Mouse (Mus musculus) cerebellum, adult 2 months (tissue): ENCODE results near the gene Evx2. TPM values are rescaled to one million over a fixed set of nuclear protein-coding genes. Genes with fewer than 3 reads are reported as not detected.

Source experiments
- DNase-seq, 2 experiments: peaks; one replicate each; pipeline ENCODE4 v3.0.0; 2021
- H3K27ac ChIP-seq: fragments of 200-500 bp; 2 replicates; pipeline ENCODE4 v1.5.1; 2012; ENCODE audit warnings: low read length, control low read depth, inconsistent platforms; ENCODE audit not compliant: insufficient read depth
- H3K27me3 ChIP-seq: fragments of 200-500 bp; 2 replicates; pipeline ENCODE4 v1.6.1; 2012; ENCODE audit warnings: inconsistent platforms, mild to moderate bottlenecking, low read length, moderate library complexity; ENCODE audit not compliant: control insufficient read depth, insufficient read depth
- H3K4me1 ChIP-seq: fragments of 200-500 bp; 2 replicates; pipeline ENCODE4 v1.6.1; 2011; ENCODE audit warnings: low read length; ENCODE audit not compliant: control insufficient read depth, insufficient read depth
- H3K4me3 ChIP-seq: fragments of 200-500 bp; replicated peaks from 2 replicates; pipeline ENCODE3; 2011; ENCODE audit warnings: mild to moderate bottlenecking, low read depth, low read length, control low read depth; ENCODE audit not compliant: insufficient read depth
- CTCF ChIP-seq: fragments of 200-500 bp; IDR thresholded peaks from 2 replicates; pipeline ENCODE4 v1.5.1; 2011; ENCODE audit warnings: low read depth, mild to moderate bottlenecking, control low read depth, low read length, moderate library complexity, borderline replicate concordance; ENCODE audit not compliant: insufficient read depth
- POLR2A ChIP-seq: fragments of 200-500 bp; IDR thresholded peaks from 2 replicates; pipeline ENCODE4 v1.6.1; 2011; ENCODE audit warnings: low read length, control low read depth, borderline replicate concordance; ENCODE audit not compliant: insufficient read depth
- WGBS: fragments of 180-500 bp; shearing (Covaris S2); methylation state at CpG from one replicate; pipeline ENCODE4 v1.1.7; 2018; 5-methylcytosine and 5-hydroxymethylcytosine counted together
- polyA plus RNA-seq: library from polyadenylated mRNA; depleted of rRNA; stranded (reverse); fragments of >200 nt; gene quantifications from 2 replicates; pipeline ENCODE4 v1.2.3, GENCODE M21; 2012; rRNA removed

Gene Evx2
- polyA plus RNA-seq, 1 experiment: 0.64 TPM

DNA sequence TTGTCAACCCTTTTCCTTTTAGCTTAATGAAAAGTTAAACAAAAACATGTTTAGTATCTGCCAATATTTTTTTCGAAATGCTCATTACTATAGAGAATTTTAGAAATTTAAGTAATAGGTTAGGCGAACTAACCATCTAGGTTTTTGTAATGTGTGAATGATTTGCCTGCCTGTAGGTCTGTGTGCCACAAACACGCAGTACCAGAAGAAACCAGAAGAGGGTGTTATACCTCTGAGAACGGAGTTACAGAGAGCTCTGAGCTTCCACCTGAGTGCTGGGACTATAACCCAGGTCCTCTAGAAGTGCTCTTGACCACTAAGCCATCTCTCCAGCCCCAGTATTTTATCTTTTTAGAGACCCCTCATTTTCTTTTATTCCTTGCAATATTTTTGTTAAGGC lies 23.9 kb downstream of the Evx2 start:
- no peaks in the 10 kb centered on the region for H3K4me1 ChIP-seq
- 67% methylated on average over 4 of the region's 4 CpGs for WGBS
- H3K27me3 ChIP-seq: no peaks in the 10 kb centered on the region
- DNase-seq: no peak
- H3K4me3 ChIP-seq: no peak overlapping the region
- no peak for TF ChIP-seq CTCF
- TF ChIP-seq POLR2A: no peak
- no peak overlapping the region for H3K27ac ChIP-seq

DNA sequence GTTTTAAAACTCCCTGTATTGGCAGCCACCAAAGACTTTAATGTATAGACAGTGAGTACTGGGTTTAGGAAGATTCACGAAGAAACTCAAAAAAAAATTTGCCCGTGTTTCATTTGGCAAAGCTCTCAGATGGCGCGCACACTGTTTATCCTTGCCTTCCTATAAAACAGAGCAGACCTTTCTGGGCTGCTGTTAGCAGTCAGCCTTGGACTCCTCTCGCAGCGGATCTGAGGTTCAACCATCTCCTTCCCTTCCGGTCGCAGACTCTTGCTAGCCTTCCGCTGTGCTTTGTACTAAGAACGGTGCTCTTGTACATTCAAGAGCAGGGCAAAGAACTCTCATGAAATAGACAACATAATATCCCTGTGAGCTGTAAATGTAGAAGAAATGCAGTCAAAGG lies 39.0 kb downstream of the Evx2 start:
- no peak overlapping the region for H3K27ac ChIP-seq
- no peaks in the 10 kb centered on the region for H3K27me3 ChIP-seq
- no peak for TF ChIP-seq CTCF
- TF ChIP-seq POLR2A: no peak
- 86% methylated on average over 10 of the region's 10 CpGs for WGBS
- DNase-seq: no peak
- H3K4me1 ChIP-seq: no peaks in the 10 kb centered on the region
- no peak overlapping the region for H3K4me3 ChIP-seq

GRCm38 (mm10) chr2:74619676-74620246 lies 39.6 kb downstream of the Evx2 start:
- 86% methylated on average over 3 of the region's 3 CpGs for WGBS

GRCm38 (mm10) chr2:74617706-74618105 lies 41.7 kb downstream of the Evx2 start:
- no peak for TF ChIP-seq CTCF
- TF ChIP-seq POLR2A: no peak
- WGBS: 72% methylated on average over 9 of the region's 9 CpGs
- Histone ChIP-seq H3K27me3 (no peaks in the 10 kb centered on the region), H3K27ac (no peak overlapping the region), H3K4me1 (no peaks in the 10 kb centered on the region), H3K4me3 (no peak overlapping the region)
- no peak for DNase-seq

More at GRCm38 (mm10) chr2:74619676-74620246, 39.6 kb downstream of the Evx2 start:
- Histone ChIP-seq H3K4me1 (no peaks in the 10 kb centered on the region), H3K27ac (no peak overlapping the region), H3K27me3 (no peaks in the 10 kb centered on the region), H3K4me3 (no peak overlapping the region)
- no peak for DNase-seq
- TF ChIP-seq POLR2A (no peak), CTCF (no peak)

DNA sequence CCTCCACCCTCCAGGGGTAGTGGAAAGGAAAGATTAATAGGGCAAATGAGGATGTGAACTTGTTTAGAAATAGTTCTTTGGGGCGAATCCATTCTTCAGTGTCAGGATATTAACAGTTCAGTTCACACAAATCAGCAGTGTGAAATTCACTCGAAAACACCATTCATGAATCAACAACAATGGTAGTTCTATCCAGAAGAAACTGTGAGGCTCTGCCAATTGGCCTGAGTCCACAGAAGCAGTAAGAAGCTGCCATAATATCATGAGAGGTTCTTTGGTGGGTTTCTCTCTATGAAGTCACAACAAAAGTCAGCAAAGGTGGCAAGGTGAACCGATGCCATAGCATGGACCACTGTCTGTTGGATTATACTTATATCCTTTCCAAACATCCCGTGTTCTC lies 48.0 kb downstream of the Evx2 start:
- Histone ChIP-seq H3K27me3 (no peaks in the 10 kb centered on the region), H3K4me1 (no peaks in the 10 kb centered on the region), H3K4me3 (no peak overlapping the region), H3K27ac (no peak overlapping the region)
- no peak for TF ChIP-seq CTCF
- TF ChIP-seq POLR2A: no peak
- WGBS: 64% methylated on average over 4 of the region's 4 CpGs
- DNase-seq: no peak

GRCm38 (mm10) chr2:74609350-74609749 lies 50.0 kb downstream of the Evx2 start:
- no peak overlapping the region for H3K4me3 ChIP-seq
- no peaks in the 10 kb centered on the region for H3K27me3 ChIP-seq
- no peak for DNase-seq
- TF ChIP-seq CTCF (no peak), POLR2A (no peak)
- H3K27ac ChIP-seq: no peak overlapping the region
- H3K4me1 ChIP-seq: no peaks in the 10 kb centered on the region

- Histone ChIP-seq H3K4me1 (no peaks in the 10 kb centered on the region), H3K4me3 (no peak overlapping the region), H3K27me3 (no peaks in the 10 kb centered on the region), H3K27ac (no peak overlapping the region)
- TF ChIP-seq POLR2A: no peak
- TF ChIP-seq CTCF: no peak
- WGBS: 81% methylated on average over 5 of the region's 5 CpGs
- no peak for DNase-seq
These were observed 53.1 kb downstream of the Evx2 start for GRCm38 (mm10) chr2:74606087-74606760.

DNA sequence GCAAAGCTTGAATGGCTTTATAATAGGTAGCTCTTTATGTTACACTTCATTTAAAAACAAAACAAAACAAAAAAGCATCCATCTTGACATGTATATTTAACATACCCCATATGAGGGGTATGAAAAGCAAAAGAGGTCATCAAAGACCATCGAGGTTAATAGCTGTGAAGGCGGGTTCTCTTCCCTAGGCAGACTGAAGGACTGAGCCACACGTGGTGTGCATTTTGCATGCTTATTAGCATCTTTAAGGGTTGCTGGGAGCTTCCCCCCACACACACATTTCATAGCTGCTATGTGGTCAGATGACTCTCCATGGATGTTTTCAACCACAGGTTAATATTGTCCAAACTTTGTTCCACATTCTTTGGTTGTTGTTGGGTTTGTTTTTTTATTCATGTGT lies 55.3 kb downstream of the Evx2 start:
- Histone ChIP-seq H3K4me3 (no peak overlapping the region), H3K27ac (no peak overlapping the region), H3K27me3 (no peaks in the 10 kb centered on the region), H3K4me1 (no peaks in the 10 kb centered on the region)
- DNase-seq: no peak
- TF ChIP-seq POLR2A: no peak
- no peak for TF ChIP-seq CTCF
- 13% methylated on average over 3 of the region's 3 CpGs for WGBS

Other genes starting within 250 kb of the Evx2 start
- gene Lnpk, start 80.1 kb downstream of the Evx2 start, polyA plus RNA-seq: 24.7 and 26.3 TPM in 2 replicates
- gene Hoxd13, start 8.8 kb upstream of the Evx2 start, polyA plus RNA-seq: 0.10 TPM in 1 of 2 replicates, not detected in the other
- gene Hoxd12, start 15.5 kb upstream of the Evx2 start, polyA plus RNA-seq: not detected in 2 replicates
- gene Hoxd11, start 20.0 kb upstream of the Evx2 start, polyA plus RNA-seq: not detected in 2 replicates
- not detected in 2 replicates for gene Hoxd10, start 32.4 kb upstream of the Evx2 start, polyA plus RNA-seq
- gene Hoxd9, start 38.2 kb upstream of the Evx2 start, polyA plus RNA-seq: not detected in 2 replicates
- gene Hoxd8, start 45.1 kb upstream of the Evx2 start, polyA plus RNA-seq: 0.05 TPM in 1 of 2 replicates, not detected in the other
- gene Hoxd3, start 52.4 kb upstream of the Evx2 start, polyA plus RNA-seq: 5.4 and 5.7 TPM in 2 replicates
- 2.6 and 2.8 TPM in 2 replicates for gene Hoxd4, start 52.4 kb upstream of the Evx2 start, polyA plus RNA-seq
- gene Gm28230, start 67.2 kb upstream of the Evx2 start, polyA plus RNA-seq: 0.16 and 0.22 TPM in 2 replicates
- gene Hoxd1, start 103.4 kb upstream of the Evx2 start, polyA plus RNA-seq: 0.70 and 0.77 TPM in 2 replicates
- 56.7 and 57.9 TPM in 2 replicates for gene Mtx2, start 166.2 kb upstream of the Evx2 start, polyA plus RNA-seq